Mouse (Mus musculus): ENCODE data around the gene Kif13a. TPM values are rescaled to one million over a fixed set of nuclear protein-coding genes. Genes with fewer than 3 reads are reported as not detected.

The Kif13a gene
- 10 to 100 TPM; 61.0 to 67.1 TPM for total RNA-seq (2021)
- long read RNA-seq, experiment 1, partial matches to known transcripts: 10 of 22 reads
- long read RNA-seq, experiment 1, other reads (novel, unspliced or antisense): 10 of 22 reads
- long read RNA-seq, experiment 2, partial matches to known transcripts: 10 of 20 reads
- long read RNA-seq, experiment 2, other reads (novel, unspliced or antisense): 9 of 20 reads

DNA sequence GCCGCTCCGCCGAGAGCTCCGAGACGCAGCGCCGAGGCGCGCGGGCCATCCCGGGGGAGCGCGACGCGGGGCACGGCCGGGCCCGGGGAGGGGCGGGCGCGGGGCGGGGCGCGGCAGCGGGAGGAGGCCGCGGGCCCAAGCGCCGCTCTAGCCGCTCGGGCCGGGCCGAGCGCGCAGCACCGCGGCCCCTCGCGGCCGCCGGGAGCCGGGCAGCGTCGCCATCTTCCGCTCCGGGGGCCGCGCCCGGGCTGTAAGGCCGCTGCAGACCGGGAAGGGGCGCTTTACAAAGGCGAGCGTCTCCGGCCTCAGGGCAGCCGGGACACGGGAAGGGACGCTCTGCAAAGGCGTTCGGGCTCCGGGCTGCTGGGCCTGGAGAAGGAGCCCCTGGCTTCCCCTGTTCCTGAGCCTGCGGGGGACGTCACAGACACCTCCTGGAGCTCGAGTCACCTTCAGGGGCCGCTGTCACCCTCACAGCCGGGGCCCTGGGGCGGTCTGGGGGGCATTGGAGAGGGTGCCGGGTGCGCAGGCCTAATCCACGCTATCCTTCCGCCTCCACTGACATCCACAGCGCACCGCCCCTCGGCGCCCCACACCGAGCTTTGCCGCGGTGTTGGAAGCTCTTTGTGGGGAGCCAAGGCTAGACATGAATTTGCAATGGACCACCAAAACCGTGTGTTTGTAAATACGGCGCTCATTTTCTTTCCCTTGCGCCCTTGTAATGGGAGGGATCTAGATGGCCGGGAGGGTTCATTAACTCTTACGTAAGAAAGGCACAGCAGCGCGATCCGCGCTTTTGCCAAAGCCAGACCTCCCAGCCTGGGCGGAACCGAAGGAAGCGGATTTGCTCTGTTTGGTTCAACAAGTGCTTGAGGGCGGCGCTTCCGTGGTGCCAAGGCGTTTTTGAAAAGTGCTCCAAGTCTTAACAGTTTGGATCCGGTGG is at the start of gene Kif13a:
Kif13a (minus strand) TSS at position 149 of the 940 bp plus-strand sequence.
- DNase-seq (ENCODE audit: low spot score in 2 of 2): peak; percentile 64 to 87

DNA sequence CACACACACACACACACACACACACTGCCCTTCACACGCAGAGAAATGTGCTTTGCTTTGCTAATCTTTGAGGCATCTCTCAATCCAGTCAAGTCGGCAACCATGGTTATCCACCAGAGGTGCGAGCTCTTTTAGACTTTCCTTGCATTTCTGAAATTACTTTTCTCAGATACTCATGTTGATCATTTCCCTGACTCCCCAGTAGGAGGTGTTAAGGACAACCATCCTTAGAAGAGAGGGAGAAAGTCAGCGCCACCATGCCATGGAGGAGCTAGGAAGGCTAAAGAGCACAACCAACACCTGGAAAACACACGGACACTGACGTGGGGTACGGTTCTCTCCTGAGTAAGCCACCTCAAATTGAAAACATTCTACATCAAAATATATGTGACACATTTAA is 46.9 kb upstream of the Kif13a start:
- no peak for DNase-seq (ENCODE audit: low spot score in 2 of 2)

DNA sequence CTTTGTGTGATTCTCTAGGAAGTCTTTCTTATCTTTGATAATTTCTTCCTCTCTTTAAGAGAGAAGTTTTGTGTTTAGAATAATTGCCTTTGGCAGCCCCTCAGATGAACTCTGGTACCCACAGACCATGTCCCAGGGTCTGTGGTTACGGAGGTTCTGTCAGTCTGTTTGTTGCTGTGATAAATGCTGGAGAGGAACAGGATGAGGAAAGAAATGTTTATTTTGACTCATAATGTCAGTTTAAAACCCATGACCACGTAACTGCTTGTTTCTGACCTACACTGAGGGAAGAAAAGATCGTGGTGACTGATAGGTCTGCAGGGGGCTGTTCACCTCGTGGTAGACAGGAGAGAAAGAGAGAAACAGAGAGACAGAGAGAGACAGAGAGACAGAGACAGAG is 46.3 kb upstream of the Kif13a start:
- DNase-seq (ENCODE audit: low spot score in 2 of 2): no peak

DNA sequence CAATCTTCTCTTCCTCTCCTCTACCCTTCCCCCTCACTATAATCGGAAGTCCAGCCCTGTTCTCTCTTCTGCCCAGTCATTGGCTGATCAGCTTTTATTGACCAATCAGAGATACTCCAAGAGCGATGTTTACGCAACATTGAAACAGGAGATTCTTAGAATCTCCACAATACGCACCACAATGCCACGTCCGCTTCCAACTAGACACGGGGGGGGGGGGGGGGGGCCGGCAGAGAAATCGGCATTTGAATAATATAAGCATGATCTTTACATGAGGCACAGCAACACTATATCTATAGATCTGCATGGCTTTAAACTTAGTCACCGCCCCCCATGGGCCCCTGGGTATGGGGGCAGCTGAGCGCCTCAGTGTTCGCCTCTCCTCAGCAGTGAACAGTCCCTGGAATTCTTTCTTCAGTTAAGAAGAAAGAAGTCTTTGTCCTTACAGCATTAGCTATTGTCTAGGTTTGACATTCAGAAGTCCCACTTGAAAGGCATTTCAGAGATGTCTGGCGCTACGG is 45.4 kb upstream of the Kif13a start:
- no peak for DNase-seq (ENCODE audit: low spot score in 2 of 2)

DNA sequence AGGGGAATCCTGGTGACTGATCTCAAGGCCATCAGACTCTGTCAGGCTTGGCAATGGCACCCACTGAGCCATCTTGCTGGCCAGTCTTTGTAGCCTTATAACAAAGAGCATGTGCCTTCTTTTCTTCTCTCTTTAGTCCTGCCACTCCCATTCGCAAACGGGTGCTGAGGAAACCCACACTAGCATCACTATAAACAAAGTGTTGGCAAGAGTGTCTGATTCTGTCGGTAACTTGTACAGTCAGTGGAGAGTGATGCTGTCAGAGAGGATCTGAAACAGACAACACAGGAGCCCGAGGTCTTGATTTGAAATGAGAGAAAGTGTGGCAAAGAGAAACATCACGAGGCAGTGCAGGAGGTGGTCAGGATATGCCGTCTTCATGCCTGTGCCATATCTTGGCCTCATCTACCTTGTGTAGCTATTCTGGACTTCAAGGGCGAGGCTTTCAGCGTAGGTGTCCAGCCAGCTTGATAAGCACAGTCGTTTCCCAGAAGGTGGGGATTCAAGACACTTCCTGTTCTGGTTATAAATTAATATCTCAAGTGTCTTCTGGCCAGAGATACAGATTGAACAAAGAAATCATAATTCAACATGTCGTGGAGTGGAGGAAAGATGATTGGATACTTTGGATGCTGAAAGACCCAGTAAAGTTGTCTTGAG is 40.7 kb upstream of the Kif13a start:
- no peak for DNase-seq (ENCODE audit: low spot score in 2 of 2)

DNA sequence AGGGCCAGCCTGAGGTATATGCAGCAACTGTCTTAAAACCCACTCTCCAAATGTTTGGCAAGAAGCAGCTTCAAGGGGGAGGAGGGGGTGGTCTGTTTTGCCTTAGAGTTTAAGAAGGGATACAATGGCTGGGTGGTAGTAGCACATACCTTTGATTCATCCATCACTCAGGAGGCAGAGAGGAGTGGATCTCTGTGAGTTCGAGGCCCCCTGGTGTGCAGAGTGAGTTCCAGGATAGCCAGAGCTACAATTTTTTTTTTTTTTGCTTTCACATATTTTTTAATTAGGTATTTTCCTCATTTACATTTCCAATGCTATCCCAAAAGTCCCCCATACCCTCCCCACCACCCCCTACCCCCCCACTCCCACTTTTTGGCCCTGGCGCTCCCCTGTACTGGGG is 39.0 kb upstream of the Kif13a start:
- DNase-seq (ENCODE audit: low spot score in 2 of 2): no peak

DNA sequence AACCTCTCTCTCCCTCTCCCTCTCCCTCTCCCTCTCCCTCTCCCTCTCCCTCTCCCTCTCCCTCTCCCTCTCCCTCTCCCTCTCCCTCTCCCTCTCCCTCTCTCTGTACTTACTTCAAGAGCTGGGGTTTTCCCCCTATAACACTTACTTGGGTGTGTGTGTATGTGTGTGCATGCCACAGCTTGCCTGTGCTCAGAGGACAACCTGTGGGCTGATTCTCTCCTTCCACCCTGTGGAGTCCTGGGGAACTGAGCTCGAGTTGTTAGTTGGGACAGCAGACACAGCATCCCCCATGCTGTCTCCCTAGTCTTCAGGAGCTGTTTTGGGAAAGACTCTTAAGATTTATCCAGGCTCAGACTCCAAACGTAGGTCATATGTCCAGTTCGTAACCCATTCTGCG is 37.6 kb upstream of the Kif13a start:
- no peak for DNase-seq (ENCODE audit: low spot score in 2 of 2)

DNA sequence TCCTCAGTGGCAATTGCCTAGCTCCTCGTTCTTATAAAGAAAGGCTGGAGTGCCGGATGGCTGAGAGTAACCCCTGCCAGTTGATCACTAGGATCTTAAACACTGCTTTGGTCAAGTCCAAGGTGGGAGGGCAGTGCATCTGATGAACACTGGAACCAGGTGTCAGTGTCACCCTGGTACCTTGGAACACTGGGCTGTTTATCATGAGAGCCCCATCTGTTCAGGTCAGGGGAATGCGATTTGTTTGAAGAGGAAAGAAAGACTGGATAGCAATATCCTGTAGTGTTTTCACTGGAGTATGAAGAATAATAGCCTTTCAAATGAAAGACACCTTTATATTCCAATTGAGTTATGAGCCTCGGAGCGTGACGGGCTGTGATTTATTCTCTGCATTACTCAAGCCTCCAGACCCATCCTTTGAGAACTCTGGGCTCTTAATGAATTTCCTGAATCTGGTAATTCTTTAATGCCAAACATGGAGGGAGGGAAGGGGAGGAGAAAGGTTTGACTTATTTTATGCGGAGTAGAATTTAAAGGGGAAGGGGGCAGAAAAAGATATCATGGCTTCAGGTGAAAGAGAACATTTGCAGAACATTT is 31.3 kb upstream of the Kif13a start:
- DNase-seq (ENCODE audit: low spot score in 2 of 2): no peak

DNA sequence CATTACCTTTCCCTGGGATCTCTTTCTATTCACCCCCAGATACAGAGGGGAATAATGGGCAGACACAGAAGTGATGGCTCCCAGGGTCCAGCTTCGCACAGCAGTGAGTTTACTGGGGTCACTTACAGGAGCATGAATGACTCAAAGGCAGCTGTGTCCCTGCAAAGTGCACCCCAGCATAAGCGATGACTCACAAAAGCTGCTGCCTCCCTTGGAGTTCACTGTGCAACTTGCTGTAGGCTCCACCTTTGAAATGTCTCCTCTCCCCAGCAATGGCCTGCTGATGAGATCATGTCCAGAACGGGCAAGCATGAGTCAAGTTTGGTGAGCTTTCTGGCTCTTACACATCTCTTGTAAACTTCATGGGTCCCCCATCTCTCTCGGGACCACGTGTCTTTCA is 29.5 kb upstream of the Kif13a start:
- DNase-seq (ENCODE audit: low spot score in 2 of 2): no peak

DNA sequence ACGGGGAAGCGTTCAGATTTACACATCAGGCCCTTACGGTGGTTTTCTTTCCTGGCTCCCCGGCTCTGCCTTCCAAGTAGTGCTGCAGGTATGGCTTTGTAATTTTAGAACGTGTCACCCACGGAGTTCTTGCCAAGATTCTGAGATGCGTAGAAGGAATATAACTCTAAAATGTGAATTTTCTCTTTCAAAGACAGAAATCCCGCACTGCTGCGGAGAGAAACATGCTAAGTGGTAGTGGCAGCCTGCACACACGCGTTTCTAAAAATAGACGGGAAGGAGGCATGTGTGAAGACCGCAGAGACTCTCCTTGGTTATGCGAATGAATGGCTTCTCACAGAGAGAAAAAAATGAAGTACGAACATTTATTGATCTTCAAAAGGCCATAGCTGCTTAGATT is 21.5 kb upstream of the Kif13a start:
- no peak for DNase-seq (ENCODE audit: low spot score in 2 of 2)

DNA sequence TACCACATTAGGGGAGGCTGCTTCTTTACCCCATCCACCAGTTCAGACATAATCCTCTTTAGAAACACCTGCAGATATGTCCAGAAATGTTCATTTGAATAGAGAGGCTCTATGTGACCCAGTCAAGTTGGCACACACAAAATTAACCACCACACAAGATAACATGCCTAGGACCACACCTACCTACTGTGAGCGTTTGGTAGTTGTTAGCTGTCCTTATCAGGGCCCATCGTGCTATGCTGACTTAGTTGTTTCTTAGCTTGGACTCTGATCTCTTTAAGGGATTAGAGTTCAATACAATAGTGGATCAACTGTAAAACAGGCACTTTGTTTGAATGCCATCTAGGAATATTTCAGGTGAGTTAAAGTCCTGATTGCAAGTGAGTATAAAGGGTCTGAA is 20.1 kb upstream of the Kif13a start:
- DNase-seq (ENCODE audit: low spot score in 2 of 2): no peak

DNA sequence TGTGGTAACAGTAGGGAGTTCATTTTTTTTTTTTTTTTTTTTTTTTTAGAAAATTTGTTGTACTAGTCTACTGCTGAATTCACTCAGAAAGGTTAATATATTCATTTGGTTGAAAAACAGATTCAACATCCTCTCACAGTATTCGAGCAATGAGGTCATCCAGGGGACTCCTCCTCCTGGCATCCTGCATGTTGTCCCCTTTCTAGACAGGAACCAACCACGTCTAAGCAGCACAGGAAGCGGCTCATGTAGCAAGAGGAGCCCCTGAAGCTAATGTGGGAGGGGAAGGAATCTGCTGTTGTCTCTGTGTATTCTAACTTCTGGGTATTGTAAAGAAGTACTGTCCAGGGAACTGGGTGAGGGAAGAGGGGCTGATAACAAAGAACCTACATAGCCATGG is 18.4 kb upstream of the Kif13a start:
- DNase-seq (ENCODE audit: low spot score in 2 of 2): no peak

DNA sequence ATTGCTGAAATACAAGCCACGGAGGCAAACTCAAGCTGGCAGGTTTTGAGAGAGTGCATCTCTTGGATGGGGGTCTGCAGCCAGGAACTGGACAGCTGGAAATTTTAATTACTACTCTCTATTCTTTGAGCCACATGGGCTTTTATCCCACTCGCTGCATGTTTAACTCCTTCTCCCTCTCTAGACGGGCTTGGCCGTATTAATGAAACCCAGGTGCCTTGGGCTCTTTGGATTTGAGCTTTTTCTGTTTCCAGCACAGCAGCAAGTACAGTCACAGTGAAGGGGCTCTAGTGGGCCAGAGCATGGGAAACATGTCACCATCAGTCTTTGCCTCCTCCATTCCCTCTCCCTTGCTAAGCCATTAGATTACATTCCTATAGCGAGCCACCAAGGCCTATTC is 16.4 kb upstream of the Kif13a start:
- DNase-seq (ENCODE audit: low spot score in 2 of 2): no peak

DNA sequence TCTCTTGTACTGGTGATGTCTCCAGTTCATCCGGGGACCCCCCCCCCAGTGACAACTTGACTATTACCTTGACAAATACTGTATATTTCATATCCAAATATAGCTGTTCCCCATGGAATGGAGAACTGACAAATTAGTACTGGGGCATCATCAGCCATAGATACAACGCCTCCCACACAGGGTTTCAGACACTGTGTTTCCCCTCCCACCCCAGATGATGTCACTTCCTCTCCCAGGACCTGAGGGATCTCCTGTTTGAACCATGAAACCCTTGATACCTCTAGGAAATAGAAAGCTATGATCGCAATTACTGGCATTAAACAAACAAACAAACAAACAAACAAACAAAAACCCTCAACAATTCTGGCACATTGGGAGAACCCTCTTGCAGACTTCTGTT is 15.6 kb upstream of the Kif13a start:
- no peak for DNase-seq (ENCODE audit: low spot score in 2 of 2)

DNA sequence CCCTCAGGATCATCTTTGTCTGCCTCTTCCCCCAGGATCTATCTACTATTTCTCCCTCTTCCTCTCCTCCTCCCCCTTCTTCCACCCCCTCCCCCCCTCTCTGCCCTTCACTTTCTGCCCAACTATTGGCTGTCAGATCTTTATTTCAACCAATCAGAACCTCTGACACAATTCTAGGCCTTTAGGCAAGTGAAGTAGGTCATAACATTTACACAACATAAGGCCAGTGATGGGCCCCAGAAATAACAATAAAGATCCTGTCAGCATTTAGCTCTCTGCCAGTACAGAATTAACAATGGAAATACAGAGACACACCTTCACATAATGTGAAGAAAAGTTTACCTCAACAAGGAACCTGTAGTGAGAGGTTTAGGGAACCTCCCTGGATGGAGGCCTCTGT is 13.6 kb upstream of the Kif13a start:
- no peak for DNase-seq (ENCODE audit: low spot score in 2 of 2)

DNA sequence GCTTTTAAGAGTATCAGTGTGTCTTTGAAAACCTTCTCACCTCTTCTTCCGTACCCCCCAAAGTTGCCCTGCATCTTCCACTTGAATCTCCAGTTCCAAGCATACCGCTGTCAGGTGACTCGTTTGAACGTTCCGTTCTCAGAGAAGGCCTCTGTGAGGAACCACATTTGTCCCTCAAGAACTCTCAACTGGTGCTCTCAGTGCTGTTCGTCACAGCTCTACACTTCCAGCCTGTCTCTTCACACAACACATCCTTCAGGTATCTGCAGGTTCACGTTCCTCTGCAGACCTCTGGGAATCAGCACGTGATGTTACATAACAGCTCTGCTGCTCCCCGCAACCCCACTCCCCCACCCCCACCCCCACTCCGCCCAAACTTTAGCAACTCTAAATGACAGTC is 4.4 kb upstream of the Kif13a start:
- no peak for DNase-seq (ENCODE audit: low spot score in 2 of 2)

DNA sequence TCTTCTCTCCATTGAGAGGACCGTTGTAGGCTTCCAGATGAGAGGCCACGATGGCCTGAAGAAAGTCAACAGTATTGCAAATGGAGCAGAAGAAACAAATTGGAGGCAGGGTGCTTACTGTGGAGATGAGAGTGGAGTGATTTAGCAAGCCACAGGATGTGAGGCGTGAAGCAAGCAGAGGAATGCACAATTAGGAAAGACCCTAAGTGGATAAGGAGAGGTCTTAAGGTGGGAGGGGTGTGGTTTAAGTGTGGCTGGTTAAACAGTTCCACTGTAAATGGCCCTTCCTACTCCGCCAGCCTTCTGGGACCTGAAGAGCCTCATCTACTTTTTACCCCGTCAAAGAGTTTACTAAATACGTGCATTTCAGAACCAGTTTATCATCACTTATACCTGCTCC is 3.2 kb upstream of the Kif13a start:
- no peak for DNase-seq (ENCODE audit: low spot score in 2 of 2)

DNA sequence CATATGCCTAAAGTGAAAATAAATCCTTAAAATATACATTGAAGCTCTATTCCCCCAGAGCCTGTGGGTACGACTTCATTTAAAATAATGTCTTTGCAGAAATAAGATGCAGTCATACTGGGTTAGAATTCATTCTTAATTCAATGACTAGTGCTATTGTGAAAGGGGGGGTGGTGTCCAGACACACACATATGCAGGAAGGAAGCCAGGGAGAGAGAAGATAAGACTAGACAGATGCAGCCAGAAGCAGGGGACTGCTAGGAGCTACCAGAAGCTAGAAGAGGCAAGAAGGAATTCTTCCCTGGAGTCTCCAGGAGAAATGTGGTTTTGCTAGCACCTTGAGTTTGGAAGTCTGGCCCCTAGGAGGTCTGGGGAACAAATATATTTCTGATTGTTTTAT is 2.4 kb upstream of the Kif13a start:
- DNase-seq (ENCODE audit: low spot score in 2 of 2): no peak

DNA sequence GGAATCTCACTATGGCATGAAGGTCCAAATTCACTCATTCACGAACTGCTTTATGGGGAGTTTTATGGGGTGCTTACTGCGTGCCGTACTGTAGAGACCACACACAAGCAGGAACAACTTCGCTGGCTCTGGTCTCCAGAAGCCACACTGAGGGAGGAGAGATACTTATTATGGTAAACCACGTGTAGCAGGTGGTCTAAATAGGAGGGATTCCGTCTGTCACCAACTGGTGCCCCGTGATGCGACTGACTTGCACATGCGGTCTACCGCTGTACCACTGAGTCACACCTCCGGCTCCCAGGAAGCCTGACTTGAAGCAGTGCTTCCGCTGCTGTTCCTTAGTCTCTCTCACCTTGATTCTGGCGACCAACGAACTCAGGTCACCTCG is 986 bp upstream of the Kif13a start:
- DNase-seq (ENCODE audit: low spot score in 2 of 2): no peak

DNA sequence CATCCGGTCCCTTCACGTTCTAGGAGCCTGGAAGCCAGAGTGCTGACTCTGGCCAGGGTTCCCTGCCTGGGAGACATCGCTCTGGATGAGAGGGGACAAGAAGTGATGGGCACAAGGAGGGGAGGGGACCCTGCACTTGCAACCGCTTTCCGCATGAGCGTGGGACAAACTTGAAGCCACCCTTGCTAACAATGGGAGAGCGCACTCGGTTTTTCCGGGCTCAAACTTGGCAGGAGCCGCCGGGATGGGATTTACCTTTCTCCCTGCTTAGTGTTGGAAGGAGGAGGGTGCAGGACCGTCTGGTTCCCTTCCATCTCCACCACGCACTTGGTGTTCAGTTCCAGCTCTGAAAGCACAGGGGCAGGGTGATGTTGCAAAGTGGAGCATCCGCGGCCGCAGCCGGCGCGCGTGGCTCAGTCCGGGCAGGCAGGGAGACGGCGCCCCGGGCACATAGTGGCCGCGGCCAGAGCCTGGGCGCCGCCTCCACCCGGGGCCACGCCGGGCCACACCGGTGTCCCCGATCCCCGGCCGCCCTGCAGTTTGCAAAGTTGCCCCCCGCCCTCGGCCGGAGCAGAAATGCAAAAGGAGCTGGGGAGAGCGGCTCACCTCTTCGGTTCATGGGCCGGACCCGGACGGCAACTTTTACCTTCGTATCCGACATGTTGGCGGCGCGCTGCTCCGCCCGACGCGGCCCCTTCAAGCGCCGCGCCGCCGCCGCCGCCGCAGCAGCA is 541 bp downstream of the Kif13a start:
- DNase-seq (ENCODE audit: low spot score in 2 of 2): peak; percentile 29 to 59

DNA sequence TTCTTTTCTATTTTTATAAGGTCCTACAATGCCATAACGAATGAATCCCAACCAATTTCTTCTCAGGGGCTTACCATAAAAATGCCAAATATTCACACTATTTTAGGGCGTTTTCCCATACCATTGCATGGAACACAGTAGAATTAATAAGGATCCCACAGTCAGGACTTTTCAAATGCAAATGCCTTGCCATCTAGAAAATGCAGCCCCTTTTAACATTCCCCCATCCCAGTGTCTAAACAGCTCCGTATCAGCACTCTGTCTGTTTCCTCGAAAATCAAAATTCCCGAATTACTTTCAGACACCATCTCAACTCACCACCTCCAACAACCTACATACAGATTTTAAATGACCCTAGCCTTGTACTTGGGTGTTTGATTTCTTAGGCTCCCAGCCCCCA is 1.3 kb downstream of the Kif13a start:
- no peak for DNase-seq (ENCODE audit: low spot score in 2 of 2)
